Mouse (Mus musculus): ENCODE measurements at regions not wholly inside any gene's neighbourhood (a gene's known extent, or its start where the extent isn't known, plus 50 kb on each side); places are given as distances from the start of the nearest gene placed in this dataset.

GRCm38 (mm10) chr11:44325066-44325465 is 74.8 kb upstream of the Il12b start:
- TF ChIP-seq CTCF (conservative IDR thresholded peaks at IDR 0.05; ENCODE audit: insufficient read depth, insufficient read length, low read depth, low read length) (no peak), POLR2A (IDR thresholded peaks at IDR 0.05; ENCODE audit: low read depth, low read length) (no peak)
